Mouse (Mus musculus) frontal cortex, postnatal 25 days (tissue): ENCODE data around the gene Dcp1a.

Source experiments
- DNase-seq, 2 experiments: peaks; one replicate each; pipeline ENCODE4 v3.0.0; 2022; ENCODE audit warnings: low spot score in 2 of 2

Gene Dcp1a

DNA sequence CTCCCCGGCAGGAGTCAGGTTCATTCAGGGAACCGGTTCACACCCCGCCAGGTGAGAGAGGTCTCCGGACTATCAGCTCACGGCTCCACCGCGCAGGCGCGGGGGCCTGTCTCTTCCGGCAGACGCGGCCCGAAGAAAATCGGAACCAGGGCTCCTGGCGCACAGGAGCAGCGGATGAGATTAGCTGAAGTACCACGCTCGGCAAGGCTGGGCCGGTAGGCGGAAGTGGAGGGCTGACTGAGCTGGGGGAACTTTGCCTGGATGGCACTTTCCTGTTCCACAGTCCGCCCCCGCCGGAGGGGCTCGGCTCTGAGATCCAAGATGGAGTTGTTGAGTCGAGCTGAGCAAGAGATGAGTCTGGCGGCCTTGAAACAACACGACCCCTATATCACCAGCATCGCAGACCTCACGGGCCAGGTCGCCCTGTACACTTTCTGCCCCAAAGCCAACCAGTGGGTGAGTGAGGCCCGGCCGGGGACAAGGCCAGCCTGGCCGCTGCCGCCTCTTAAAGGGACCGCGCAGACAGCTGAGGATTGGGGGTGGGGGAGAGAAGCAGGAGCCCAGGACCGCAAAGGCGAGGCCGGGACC lies at the start of gene Dcp1a:
TSS of gene Dcp1a (plus strand) at position 175 of the 588 bp plus-strand sequence.
- DNase-seq, result peak; percentile 94 to 95

DNA sequence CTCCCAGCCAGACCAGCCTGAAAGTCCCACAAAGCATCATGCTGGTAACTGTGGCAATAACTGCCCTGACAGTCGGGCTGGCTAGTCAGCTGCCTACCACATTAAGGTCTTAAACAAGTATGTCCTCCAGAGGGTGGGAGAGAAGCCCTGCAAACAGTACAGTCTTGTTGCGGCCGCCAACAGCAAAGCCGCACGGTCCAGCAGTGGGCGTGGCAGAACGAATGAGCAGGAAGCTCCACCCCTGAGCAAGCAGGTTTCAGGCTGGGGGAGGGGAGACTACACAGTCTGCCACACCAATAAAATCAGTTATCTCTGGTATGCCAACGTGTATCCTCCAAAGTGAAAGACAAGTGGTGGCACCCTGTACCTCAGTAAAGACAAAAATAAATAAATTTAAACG lies 49.7 kb upstream of the Dcp1a start:
- no peak for DNase-seq

DNA sequence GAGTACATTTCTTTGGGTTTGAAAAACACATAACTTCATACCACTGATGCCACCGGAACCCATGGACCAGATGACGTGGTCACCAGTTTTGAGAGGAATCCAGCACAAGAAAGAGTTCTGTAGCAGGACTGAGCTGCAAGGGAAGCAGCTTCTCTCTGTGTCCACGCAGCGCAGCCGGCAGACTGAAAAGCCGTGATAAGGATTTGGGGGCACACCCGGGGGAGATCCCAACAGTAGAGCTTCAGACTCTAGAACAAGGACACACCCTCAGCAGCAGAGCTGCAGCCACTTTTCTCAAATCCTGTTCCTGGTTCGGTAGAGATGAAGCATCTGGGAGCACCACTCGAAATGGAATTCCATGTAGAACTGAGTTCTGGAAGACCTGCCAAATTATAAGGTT lies 49.3 kb upstream of the Dcp1a start:
- DNase-seq, result no peak

DNA sequence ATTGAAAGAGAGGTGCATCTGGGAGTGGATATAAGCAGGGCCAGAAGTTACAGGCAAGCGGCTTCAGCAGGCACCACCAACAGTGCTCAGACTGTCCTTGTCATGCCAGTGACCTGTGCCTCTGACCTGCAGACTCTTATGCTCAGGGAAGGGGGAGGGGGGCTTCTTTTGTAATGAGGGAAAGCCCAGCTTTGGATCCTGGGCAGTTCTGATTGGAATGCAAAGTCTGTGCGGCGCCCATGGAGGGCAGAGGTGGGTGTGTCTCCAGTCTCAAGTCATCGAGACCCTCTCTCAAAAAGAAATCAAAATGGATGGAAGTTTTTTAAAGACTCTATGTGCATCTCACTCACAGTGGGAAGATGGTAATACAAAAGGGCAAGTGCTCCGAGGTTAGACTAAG lies 48.9 kb upstream of the Dcp1a start:
- no peak for DNase-seq

DNA sequence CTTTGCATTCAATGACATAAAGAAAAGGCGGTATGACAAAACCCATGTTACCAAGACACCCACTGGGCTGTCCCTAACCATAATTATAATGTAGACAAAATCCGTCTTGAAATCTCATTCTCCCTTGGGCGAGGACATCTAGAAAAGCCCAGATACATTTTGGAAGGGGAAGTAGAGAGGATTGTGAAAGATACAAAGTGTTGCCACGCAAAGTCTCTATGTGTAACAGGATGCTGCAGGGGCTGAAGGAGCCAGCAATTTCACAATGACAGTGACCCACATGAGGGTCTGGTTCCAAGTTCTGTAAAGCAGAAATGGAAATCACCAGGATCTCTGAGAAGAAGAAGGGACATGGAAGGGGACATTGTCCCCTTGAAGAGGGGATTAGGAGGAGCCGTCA lies 44.0 kb upstream of the Dcp1a start:
- DNase-seq, result no peak

DNA sequence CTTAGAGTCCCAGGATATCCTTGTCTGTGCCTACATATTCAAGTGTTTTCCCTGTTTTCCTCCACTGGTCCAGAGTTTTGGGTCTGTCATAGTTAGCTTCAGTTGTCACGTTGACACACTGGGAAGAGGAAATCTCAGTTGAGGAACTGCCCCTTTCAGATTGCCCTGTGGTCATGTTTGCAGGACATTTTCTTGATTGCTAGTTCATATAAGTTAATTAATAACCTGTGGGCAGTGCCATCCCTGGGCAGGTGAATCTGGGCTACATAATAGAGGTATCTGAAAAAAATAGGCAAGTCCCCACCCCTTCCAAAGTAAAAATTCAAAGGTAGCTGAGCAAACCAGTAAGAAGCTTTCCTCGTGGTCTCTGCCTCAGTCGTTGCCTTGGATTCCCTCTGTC lies 39.4 kb upstream of the Dcp1a start:
- no peak for DNase-seq

DNA sequence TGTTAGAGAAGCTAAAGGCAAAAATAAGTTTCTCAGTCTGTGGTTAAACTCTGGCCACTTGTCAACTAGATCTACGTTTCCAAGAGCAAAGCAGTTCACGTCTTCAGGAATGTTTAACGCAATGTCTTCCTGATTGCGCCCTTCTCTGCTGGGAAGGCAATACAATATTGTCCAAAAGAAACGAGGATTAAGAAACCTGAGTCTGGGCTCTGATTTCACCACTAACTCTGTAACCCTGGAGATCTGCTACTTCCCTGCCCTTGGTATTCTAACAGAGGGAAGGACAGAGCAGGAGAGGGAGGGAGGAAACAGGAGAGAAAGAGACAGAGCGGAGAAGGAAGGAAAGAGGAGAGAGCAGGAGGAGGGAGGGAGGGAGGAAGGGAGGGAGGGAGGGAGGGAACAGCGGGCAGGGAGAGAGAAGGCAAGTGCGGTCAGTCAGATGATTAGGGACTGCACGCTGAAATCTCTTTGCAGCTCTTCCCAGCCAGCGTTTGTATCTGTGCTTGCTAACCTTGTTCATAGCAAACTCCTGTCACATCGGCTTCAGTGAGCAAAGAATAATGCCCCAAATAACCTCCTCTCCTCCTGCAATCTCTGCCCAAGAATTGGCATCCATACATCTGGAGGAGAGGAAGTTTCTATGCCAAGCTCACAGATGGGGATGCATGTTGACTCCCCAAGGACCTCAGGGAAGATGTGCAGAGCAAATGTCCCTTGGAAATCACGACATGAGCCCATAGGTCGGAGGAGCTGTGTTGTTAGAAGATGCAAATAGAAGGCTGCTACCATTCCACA lies 23.3 kb upstream of the Dcp1a start:
- DNase-seq, result no peak

DNA sequence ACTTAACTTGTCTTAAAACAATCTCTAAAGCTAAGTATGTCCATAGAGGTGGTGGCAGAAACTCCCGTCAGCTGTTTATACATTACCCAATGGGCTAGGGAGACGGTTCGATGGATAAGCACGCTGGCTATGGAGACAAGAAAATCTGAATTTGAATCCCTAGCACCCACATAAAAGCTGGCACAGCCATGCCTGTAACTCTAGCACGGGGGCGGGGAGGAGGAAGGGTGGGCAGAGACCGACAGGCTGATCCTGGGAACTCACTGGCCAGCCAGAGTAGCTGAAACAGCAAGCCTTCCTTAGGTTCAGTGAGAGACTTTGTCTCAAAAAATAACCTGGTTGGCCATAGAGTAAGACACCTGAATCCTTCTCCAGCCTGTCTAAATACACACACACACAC lies 21.9 kb upstream of the Dcp1a start:
- DNase-seq, result peak in 1 of 2 experiments; percentile 27

DNA sequence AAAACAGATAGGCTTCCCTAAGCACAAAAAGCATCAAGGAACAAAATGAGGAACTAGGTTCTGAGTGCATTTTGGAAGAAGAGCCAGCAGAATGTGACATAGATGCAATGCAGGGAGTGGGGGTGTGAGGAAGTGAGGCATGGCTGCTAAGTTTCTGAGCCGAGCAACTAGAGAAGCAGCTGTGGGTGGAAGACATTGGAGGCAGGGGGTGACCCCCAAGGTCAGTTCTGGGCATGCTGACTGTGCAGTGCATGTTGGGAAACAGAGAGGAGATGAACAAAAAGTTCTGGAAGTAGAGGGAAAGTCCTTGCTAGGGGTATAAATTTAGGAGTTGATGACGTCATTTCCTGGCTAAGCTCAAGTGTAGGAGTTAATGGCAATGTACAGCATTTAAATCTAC lies 21.4 kb upstream of the Dcp1a start:
- peak; percentile 23 to 28 for DNase-seq

DNA sequence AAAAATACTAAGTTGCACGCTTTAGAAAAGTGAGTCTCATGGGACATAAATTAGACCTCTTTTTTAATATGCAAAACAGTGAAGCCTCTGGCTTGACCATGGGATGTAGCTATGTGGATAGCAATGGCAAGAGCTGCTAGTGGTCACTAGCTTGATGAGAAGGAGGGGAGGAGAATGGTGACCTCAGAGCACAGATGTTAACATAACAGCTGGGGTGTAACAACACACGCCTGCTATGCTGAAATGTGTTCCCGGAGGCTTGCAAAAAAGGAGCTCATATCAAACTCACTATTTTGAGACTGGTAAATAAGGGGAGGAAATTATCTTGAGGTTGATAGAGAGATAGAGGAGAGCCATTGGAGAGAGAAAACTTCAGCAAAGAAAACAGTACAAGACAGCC lies 20.5 kb upstream of the Dcp1a start:
- DNase-seq, result no peak

DNA sequence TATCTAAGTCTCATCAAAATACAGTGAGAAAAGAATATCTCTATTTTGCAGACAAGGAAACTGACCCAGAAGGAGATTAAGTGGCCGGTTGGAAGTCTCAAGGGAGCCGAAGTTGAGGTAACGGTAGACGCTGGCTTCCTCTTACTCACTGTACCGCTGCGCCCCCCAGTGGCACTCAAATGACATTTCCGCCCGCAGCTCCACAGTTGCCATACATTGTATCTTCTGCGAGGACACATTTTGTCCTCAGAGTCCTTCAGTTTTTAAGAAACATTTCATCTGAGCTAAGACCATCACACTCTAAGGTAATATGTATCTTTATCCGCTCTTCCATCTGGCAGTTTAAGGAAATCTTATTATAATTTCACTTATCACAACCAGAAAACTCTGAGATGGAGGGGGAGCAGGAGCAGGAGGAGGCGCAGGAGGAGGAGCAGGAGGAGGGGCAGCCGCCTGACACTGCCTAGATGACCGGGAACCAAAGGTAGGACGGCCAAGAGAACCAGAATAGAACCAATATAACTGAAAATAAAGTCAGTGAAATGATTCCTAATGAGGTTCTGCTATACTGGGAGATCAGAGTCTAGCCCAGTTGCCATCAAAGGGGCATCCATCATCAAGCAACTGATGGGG lies 19.3 kb upstream of the Dcp1a start:
- DNase-seq, result peak; percentile 65 to 74

DNA sequence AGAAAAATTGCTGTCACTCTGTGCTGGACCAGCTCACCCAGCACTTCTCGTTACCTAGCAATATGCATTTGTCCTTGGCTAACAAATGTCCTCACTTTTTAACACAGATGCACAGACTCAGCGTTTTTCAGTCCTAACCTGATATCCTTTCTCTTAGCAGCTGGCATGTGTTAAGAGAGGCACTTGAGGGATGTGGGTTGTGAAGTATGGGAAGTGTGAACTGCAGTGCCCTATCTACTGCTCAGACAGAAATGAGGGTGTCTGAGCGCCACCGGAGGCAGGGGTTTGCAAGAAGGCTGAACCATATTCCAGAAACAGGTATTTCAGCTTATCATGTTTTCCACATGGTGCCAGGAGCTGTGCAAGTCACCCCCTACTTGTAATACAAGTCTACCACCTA lies 16.0 kb upstream of the Dcp1a start:
- DNase-seq, result no peak

DNA sequence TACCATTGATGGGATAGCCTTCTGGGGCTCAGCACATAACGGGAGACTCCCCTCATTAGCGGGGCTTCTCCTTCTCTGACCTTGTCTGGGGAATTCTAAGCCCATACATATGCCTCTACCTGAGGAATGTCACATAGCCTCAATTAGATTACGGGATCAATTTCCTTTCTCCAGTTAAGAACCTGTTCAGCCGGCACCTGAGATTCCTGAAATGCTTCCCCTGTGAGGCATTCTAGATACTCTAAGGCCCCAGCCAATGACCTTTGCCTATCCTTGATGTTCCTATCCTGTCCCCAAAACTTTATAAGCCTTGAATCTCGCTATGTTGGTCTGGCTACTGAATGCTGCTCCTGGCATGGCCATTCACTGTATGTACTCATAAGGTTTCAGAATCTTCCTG lies 5.7 kb upstream of the Dcp1a start:
- DNase-seq, result no peak

DNA sequence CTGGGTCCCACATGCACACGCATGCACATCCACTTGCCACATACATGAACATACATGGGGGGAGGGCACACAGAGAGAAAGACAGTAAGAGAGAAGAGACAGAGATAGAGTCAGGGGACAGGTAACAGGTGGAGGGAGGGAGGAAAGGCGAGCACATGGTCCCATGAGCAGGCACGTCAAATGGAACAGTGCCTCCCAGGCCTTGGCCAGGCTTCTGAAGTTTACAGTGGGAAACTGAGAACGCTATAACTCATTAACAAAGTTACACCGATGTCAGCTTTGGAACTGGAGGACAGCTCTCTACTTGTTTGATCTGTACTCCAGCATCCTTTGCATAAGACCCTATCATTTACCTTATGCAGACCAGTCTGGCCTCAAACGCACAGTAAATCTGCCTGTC lies 4.9 kb upstream of the Dcp1a start:
- DNase-seq, result no peak

DNA sequence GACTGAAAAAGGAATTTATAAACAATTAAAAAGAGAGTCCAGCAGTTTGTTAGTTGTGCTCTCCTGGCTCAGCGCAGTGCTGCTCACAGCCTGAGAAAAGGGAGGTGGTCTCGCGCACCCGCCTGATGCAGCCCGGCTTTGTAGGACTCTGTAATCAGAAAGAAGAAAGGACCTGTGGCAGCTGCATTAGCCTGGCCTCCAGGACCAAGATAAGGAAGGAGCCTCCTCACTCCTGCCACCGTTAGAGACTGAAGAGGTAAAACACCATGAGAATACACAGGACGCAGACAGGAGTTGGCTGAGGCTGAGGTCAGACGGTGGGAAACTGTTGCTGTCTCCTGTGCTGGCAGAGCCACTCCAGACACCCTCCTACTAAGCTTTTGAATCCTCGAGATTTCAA lies 12.0 kb downstream of the Dcp1a start, which contains the start of gene Cacna1d:
TSS of gene Cacna1d (minus strand) at position 114 of the 400 bp plus-strand sequence.
- DNase-seq, result no peak

DNA sequence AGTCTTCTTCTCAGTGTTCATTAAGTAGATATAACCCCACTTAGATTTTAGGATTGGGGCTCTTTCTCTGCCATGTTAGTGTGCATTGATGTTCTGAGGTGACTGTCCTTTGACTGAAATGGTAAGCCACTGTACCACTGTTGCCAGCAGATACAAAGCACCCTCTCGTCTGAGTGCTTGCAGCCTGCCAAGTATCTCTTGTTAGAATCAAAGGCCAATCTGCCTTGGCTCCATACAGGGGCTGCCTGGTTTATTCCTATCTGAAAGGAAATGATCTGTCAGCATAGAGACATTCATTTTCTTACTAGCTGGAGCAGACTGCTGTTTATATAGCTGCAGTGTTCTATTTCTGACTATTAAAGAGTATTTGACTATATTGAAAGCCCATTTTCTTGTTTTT lies 13.9 kb downstream of the Dcp1a start:
- DNase-seq, result no peak

DNA sequence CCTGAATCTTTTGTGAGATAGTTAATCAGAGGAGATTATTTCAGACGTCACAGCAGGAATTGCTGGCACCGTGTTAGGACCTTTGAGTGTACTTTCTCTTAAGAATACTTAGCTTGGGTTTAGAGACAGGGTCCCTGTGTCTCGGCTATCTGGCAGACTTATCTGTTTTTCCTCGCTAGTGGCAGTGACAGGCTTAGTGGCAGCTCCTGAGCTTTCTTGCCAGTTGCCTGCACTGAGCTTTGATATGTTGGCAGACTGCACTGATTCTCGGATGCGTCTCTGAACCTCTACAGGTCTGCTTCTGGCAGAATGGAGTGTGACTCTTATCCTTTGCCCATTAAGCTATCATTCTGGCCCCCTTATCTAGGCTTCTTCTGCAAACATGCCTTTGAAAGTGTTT lies 15.7 kb downstream of the Dcp1a start:
- no peak for DNase-seq

DNA sequence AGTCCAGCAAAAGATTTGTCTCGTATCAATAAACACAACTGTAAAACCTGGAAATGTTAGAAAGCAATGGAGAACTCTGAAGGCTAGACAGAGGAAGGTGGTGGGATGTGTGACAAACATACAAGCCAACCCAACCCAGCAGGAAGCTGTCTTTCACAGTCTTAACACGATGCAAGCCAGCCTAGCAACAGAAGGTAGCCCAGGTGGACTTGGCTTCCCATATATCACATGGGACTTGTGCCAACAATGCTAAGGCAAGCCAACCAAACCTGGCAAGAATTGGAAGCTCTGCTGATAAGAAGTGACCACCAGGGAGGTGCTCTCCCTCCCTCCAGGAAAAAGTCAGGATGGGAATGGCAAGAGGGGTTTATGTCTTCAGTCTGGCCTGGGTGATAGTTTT lies 18.9 kb downstream of the Dcp1a start:
- DNase-seq, result no peak

DNA sequence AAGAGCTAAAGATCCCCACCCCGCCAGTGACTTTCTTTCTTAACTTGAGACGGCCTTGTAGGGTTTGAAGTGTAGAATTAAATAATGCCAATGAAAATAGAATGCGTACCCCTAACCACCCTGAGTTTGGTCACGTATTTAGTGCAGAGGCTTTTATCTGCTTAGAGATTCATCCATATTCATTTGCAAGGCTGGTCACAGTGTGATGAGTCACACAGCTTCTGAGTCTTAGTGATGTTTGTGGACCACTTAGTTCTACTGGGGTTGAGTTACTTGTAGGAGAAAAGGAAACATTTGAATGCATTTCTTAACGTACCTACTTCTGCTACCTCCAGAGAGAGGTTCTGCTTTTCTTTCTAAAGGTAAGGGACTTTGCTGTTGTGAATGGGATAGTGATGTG lies 25.7 kb downstream of the Dcp1a start:
- DNase-seq, result no peak

DNA sequence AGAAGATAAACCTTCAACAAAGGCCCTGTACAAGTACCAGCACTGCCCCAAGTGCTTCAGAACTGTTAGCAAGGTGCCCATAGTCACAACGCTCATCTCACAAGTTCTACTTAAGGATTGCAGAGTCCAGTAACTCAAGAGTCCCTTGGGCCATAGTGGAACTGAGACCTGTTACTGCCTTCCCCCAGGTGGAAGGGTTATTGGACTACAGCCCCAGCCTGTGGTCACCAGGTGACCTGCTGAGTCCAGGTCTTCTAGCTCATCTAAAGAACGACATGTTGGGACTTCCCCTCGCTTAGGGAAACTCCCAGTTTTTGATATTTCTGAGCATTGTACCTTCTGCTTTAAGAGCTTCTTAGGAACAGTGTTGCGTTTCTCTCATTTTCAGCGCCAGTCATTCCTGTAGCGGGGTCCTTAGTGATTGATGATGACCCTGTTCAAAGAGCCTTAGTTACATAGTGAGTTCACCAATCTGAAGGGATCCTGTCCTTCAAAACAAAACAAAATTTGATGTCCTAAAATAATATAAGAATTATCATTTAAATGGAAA lies 31.0 kb downstream of the Dcp1a start:
- no peak for DNase-seq

DNA sequence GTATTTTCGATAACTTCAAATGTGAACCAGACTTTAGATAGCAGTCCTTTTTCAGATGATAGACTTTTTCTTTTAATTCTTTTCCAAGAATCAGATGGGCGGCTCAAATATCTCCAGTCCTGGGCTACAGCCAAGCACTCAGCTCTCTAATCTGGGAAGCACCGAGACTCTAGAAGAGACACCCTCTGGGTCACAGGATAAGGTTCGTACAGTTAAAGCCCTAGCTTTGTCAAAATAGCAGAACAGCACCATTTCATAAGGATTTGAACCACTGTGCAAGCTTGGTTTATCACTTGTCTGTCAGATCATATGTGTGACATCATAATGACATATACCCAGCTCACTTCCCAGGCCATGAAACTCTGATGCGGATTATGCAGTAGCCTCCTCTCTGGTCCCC lies 33.6 kb downstream of the Dcp1a start:
- no peak for DNase-seq

DNA sequence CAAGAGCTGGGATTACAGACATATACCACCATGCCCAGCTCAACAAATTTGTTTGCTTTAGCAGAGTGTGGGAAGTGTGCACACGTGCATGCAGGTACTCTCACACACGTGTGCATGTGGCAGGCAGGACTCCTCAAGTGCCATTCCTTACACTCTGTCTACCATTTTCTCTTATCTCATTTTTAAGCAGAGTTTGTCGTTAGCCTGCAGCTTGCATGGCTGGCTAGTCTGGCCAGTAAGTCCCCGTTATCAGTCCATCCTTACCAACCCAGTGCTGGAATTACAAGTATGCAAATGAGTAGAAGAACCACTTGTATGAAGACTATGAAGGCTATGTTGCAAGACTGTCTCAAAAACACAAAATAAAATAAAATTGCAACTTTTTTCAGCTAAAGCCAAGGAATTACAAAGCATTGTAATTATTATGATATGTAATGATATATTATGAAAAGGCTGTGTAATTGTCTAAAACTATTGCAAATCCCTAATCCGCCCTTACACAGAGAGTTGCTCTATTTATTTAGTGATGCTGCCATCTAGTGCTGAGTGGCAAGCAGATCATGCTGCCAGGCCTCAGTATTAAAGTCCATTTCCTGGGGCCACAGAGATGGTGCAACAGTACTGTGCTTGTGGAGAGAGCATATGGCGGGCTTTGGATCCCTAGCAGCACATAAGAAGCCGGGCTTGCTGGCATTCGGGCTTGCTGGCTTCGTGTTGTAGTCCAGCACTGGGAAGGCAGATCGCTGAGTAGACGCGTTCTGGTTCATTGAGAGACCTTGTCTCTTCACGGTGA lies 36.8 kb downstream of the Dcp1a start:
- DNase-seq, result no peak
